Mouse (Mus musculus): ENCODE measurements around the gene Ispd.

Ispd gene

GRCm38 (mm10) chr12:36708810-36709209, 327.6 kb downstream of the Ispd start:
- in situ Hi-C loops (cut with MboI, MseI), result loop anchor here in 1 of 2 experiments (5.0 to 25.0 kb wide), 2 partner anchors 743 to 1403 kb away; no protein-coding TSS in a partner anchor

GRCm38 (mm10) chr12:36713866-36714662, 332.8 kb downstream of the Ispd start:
- in situ Hi-C loops (cut with MboI, MseI), result loop anchor here (10.0 to 25.0 kb wide), 2 partner anchors 1398 to 1411 kb away; no protein-coding TSS in a partner anchor

DNA sequence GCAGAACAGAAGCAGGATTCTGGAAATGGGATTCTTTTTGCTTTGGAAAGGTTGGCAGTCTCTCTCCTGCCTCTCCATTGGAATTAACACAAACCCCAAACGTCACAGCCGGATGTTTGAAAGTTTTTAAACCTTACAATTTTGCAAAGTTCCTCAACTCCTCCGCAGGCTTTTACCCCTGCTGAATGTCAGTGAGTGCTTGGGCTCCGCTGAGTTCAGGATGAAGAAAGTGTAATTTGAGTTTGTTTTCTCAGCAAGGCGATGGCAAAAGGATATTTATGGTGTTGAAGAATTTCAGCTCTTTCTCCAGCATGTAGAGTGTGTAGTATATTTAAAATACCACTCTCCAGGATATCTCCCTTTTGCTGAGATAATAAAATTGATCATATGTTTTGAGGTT, 336.3 kb downstream of the Ispd start:
- in situ Hi-C loops (cut with MboI, MseI), result loop anchor here (10.0 to 25.0 kb wide), 2 partner anchors 1395 to 1407 kb away; no protein-coding TSS in a partner anchor

- in situ Hi-C loops (cut with MboI, MseI), result loop anchor here (10.0 to 25.0 kb wide), 2 partner anchors 1394 to 1406 kb away; no protein-coding TSS in a partner anchor
Measured at GRCm38 (mm10) chr12:36718417-36718816, 337.2 kb downstream of the Ispd start.

GRCm38 (mm10) chr12:36719074-36719473, 337.8 kb downstream of the Ispd start:
- in situ Hi-C loops (cut with MboI, MseI), result loop anchor here (10.0 to 25.0 kb wide), 2 partner anchors 1393 to 1406 kb away; no protein-coding TSS in a partner anchor

GRCm38 (mm10) chr12:36720779-36721178, 339.5 kb downstream of the Ispd start:
- in situ Hi-C loops (cut with MboI, MseI), result loop anchor here (5.0 to 25.0 kb wide), 2 partner anchors 727 to 1392 kb away; no protein-coding TSS in a partner anchor

DNA sequence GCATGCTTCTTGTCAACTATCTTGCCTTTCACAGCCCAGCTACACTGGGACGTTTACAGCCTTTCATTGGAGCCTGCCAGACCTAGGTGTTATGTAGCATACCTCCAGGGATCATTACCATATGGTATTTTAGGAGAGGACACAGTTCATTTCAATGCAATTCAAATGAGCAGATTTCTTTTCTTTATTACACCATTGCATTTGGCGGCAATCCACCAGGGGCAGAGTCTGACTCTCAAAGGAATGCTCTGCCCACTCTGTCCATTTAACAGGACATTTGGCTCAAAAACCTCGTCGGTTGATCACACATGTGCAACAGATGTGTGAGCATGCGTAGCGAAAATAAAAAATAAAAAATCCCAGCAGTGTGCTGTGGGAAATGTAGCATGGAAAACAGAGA, 340.0 kb downstream of the Ispd start:
- in situ Hi-C loops (cut with MboI, MseI), result loop anchor here (5.0 to 25.0 kb wide), 2 partner anchors 726 to 1391 kb away; no protein-coding TSS in a partner anchor

GRCm38 (mm10) chr12:36722754-36723153, 341.5 kb downstream of the Ispd start:
- in situ Hi-C loops (cut with MboI, MseI), result loop anchor here (5.0 to 25.0 kb wide), 2 partner anchors 725 to 1390 kb away; no protein-coding TSS in a partner anchor

- in situ Hi-C loops (cut with MboI, MseI), result loop anchor here (5.0 to 25.0 kb wide), 2 partner anchors 724 to 1389 kb away; no protein-coding TSS in a partner anchor
Measured at GRCm38 (mm10) chr12:36723302-36723701, 342.1 kb downstream of the Ispd start.

DNA sequence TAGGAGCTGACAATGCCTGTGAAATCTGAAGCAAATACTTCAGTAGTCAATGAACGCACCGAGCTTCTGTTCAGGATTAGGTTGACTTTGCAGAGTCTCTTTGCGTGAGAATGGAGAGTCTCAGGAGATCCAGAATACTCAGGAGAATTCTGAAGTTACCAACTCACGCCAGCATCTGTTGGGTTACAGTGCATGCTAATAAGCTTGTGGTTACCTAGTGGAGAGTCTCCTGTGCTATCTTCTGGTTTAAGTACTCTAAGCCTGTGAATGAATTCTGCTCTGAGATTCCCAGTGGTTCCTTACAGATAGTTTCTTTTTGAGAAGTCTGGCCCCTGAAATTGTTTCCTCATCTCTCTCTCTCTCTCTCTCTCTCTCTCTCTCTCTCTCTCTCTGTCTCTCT, 343.0 kb downstream of the Ispd start:
- in situ Hi-C loops (cut with MboI, MseI), result loop anchor here (5.0 to 25.0 kb wide), 2 partner anchors 723 to 1388 kb away; no protein-coding TSS in a partner anchor

DNA sequence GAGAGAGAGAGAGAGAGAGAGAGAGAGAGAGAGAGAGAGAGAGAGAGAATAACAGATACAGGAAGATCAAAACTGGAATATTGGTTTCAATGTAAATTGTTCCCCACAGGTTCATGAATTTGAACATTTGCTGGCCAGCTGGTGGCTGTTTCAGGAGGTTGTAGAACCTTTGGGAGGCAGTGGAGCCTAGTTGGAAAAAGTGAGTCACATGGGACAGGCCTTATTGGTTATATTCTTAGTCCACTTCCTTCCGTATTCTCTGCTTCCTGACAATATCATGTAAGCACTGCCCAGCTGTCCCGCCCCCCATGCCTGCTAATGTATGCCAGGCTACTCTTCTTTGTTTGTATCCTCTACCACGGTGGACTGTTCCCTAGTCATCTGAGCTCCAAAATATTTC, 344.0 kb downstream of the Ispd start:
- in situ Hi-C loops (cut with MboI, MseI), result no loop called here

DNA sequence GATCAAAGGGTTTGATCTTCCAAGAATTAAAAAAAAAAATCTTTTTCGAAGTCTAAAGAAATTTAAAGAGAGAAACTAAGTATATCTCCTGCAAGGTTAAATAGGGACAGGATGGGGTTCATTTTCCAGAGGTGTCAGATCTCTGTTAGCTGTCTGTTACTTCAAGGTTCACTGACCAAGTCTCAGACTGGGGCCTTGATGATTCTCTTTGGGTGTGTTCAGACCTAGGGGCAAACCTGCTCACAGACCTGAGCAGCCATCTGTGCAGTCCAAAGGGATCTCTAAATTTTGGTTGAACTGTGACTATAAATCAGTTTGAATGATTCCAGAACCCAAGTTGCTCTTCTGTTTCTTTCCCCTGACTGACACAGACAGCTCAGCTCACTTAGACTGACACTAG, 344.8 kb downstream of the Ispd start:
- in situ Hi-C loops (cut with MboI, MseI), result no loop called here

- in situ Hi-C loops (cut with MboI, MseI), result no loop called here
Measured at GRCm38 (mm10) chr12:36733673-36734371, 352.6 kb downstream of the Ispd start.

All from T-helper 17 cell (primary cell).